Mouse (Mus musculus): Measurements from ENCODE around the gene Actl6b. TPM values are rescaled to one million over a fixed set of nuclear protein-coding genes. Genes with fewer than 3 reads are reported as not detected.
A peak's percentile ranks its signal among the peaks of the same experiment; 100 is the strongest.

The Actl6b gene
- polyA plus RNA-seq, 1 experiment from 2014 or later, result 0.70 TPM

GRCm38 (mm10) chr5:137532131-137532807 is 21.0 kb upstream of the Actl6b start:
- DNase-seq (ENCODE audit: low spot score), result no peak
- Histone ChIP-seq H3K36me3 (ENCODE audit: control insufficient read depth, insufficient read depth, low read length) (peaks cover 26% of the 10 kb centered on the region), H3K9ac (ENCODE audit: low read depth, low read length) (peak overlapping the region; percentile 93), H3K9me3 (ENCODE audit: control insufficient read depth, low read length) (no peaks in the 10 kb centered on the region), H3K27me3 (replicated peaks; ENCODE audit: control insufficient read depth, insufficient read depth, low read length) (no peaks in the 10 kb centered on the region), H3K4me3 (ENCODE audit: low read depth, low read length) (peak overlapping the region; percentile 84), H3K27ac (ENCODE audit: low read depth, low read length) (peak overlapping the region; percentile 84), H3K4me1 (replicated peaks; ENCODE audit: control insufficient read depth, insufficient read depth, low read length) (peaks cover 20% of the 10 kb centered on the region), H3K4me2 (peak overlapping the region; percentile 100)
- no peak for ATAC-seq (replicated peaks; ENCODE audit: low FRiP score)
- WGBS, result under 1% methylated on average over 19 of the region's 19 CpGs

DNA sequence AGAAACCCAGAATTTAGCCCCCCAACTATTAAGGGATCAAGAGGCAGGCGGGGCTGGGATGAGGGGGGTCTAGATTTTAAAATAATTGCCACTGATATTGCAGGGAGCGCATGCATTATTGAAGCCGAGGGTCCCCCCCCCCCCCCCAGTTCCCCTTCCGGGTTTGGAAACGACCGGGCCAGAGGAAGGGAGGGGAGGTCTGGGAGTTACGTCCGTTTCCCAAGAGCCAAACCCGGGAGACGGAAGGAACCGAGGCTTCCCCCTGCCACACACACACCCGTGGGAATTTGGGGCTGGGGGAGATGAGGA is 20.6 kb upstream of the Actl6b start:
- no peak for DNase-seq (ENCODE audit: low spot score)
- peak; percentile 40 for ATAC-seq (replicated peaks; ENCODE audit: low FRiP score)
- H3K4me2 ChIP-seq, result peak overlapping the region; percentile 100
- peaks cover 22% of the 10 kb centered on the region for H3K36me3 ChIP-seq (ENCODE audit: control insufficient read depth, insufficient read depth, low read length)
- peak overlapping the region; percentile 84 for H3K4me3 ChIP-seq (ENCODE audit: low read depth, low read length)
- no peaks in the 10 kb centered on the region for H3K27me3 ChIP-seq (replicated peaks; ENCODE audit: control insufficient read depth, insufficient read depth, low read length)
- H3K9me3 ChIP-seq (ENCODE audit: control insufficient read depth, low read length), result no peaks in the 10 kb centered on the region
- peaks cover 18% of the 10 kb centered on the region for H3K4me1 ChIP-seq (replicated peaks; ENCODE audit: control insufficient read depth, insufficient read depth, low read length)
- WGBS, result 0% methylated on average over 10 of the region's 12 CpGs
- H3K9ac ChIP-seq (ENCODE audit: low read depth, low read length), result peak overlapping the region; percentile 93
- H3K27ac ChIP-seq (ENCODE audit: low read depth, low read length), result peak overlapping the region; percentile 84

- H3K9ac ChIP-seq (ENCODE audit: low read depth, low read length), result peak within 1 kb of the TSS; percentile 93
- H3K9me3 ChIP-seq (ENCODE audit: control insufficient read depth, low read length), result no peaks in the 10 kb centered on the region
- ATAC-seq (replicated peaks; ENCODE audit: low FRiP score) (peak; percentile 82), DNase-seq (ENCODE audit: low spot score) (peak; percentile 97)
- H3K4me2 ChIP-seq, result peak within 1 kb of the TSS; percentile 100
- peaks cover 17% of the 10 kb centered on the region for H3K36me3 ChIP-seq (ENCODE audit: control insufficient read depth, insufficient read depth, low read length)
- peak within 1 kb of the TSS; percentile 84 for H3K4me3 ChIP-seq (ENCODE audit: low read depth, low read length)
- peaks cover 16% of the 10 kb centered on the region for H3K4me1 ChIP-seq (replicated peaks; ENCODE audit: control insufficient read depth, insufficient read depth, low read length)
- peak within 1 kb of the TSS; percentile 84 for H3K27ac ChIP-seq (ENCODE audit: low read depth, low read length)
- WGBS, result under 1% methylated on average over 40 of the region's 40 CpGs
- no peaks in the 10 kb centered on the region for H3K27me3 ChIP-seq (replicated peaks; ENCODE audit: control insufficient read depth, insufficient read depth, low read length)
These were observed 20.0 kb upstream of the Actl6b start, which contains the start of the genes Epo and Gnb2 for GRCm38 (mm10) chr5:137533117-137533827. Gene Epo (minus strand): TSS chr5:137533242. Gene Gnb2 (minus strand): TSS chr5:137533510.

GRCm38 (mm10) chr5:137534762-137535161 is 18.6 kb upstream of the Actl6b start:
- no peak for ATAC-seq (replicated peaks; ENCODE audit: low FRiP score)
- H3K9ac ChIP-seq (ENCODE audit: low read depth, low read length), result no peak overlapping the region
- WGBS, result 92% methylated on average over 3 of the region's 3 CpGs
- H3K9me3 ChIP-seq (ENCODE audit: control insufficient read depth, low read length), result no peaks in the 10 kb centered on the region
- H3K4me2 ChIP-seq, result no peak overlapping the region; the same call in 1 of the 2 replicates
- peaks cover 2% of the 10 kb centered on the region; the same call in 1 of the 2 replicates for H3K36me3 ChIP-seq (ENCODE audit: control insufficient read depth, insufficient read depth, low read length)
- H3K27ac ChIP-seq (ENCODE audit: low read depth, low read length), result no peak overlapping the region
- no peak overlapping the region for H3K4me3 ChIP-seq (ENCODE audit: low read depth, low read length)
- no peak for DNase-seq (ENCODE audit: low spot score)
- H3K27me3 ChIP-seq (replicated peaks; ENCODE audit: control insufficient read depth, insufficient read depth, low read length), result no peaks in the 10 kb centered on the region
- peaks cover 16% of the 10 kb centered on the region for H3K4me1 ChIP-seq (replicated peaks; ENCODE audit: control insufficient read depth, insufficient read depth, low read length)

DNA sequence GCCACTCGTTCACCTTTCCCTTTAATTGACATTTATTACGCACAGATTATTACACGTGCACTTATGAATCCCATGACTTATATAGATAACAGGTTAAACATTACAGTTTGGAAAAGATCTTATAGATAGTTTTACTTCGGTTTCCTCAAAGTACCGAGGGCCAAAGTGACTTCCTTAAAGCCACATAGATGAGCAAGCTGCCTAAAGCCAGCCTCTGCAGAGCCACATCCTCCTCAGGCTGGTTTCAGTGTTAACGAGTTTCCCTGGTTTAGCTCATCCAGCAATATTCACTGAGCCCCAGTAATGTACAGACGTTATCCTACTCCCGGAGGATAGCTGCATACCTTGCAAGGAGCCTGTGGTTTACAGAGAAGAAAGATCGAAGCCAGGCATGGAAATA is 18.0 kb upstream of the Actl6b start:
- Histone ChIP-seq H3K27me3 (replicated peaks; ENCODE audit: control insufficient read depth, insufficient read depth, low read length) (no peaks in the 10 kb centered on the region), H3K4me2 (no peak overlapping the region), H3K27ac (ENCODE audit: low read depth, low read length) (no peak overlapping the region), H3K4me1 (replicated peaks; ENCODE audit: control insufficient read depth, insufficient read depth, low read length) (peaks cover 15% of the 10 kb centered on the region), H3K9me3 (ENCODE audit: control insufficient read depth, low read length) (no peaks in the 10 kb centered on the region), H3K9ac (ENCODE audit: low read depth, low read length) (no peak overlapping the region), H3K36me3 (ENCODE audit: control insufficient read depth, insufficient read depth, low read length) (peaks cover 2% of the 10 kb centered on the region; the same call in 1 of the 2 replicates), H3K4me3 (ENCODE audit: low read depth, low read length) (no peak overlapping the region)
- whole genome bisulfite sequencing, result 73% methylated on average over 9 of the region's 9 CpGs
- ATAC-seq (replicated peaks; ENCODE audit: low FRiP score) (no peak), DNase-seq (ENCODE audit: low spot score) (no peak)

DNA sequence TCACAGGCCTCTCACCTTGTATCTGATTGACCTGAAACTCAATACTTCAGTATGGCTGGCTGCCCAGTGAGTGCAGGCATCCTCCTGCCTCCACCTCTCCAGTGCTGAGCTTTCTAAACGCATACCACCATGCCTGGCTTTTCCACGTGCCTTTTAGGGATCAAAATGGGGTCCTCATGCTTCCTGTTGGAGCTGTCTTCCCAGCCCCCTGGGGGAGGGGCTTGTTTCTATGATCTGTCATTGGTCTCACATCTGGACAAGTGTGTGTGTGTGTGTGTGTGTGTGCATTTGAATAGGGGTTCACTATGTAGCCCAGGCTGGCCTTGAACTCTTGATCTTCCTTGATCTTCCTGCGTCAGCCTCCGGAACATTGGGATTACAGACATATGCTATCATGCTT is 15.9 kb upstream of the Actl6b start:
- no peak for DNase-seq (ENCODE audit: low spot score)
- H3K9me3 ChIP-seq (ENCODE audit: control insufficient read depth, low read length), result no peaks in the 10 kb centered on the region
- H3K36me3 ChIP-seq (ENCODE audit: control insufficient read depth, insufficient read depth, low read length), result no peaks in the 10 kb centered on the region
- no peaks in the 10 kb centered on the region for H3K27me3 ChIP-seq (replicated peaks; ENCODE audit: control insufficient read depth, insufficient read depth, low read length)
- WGBS, result 58% methylated on average over 4 of the region's 4 CpGs
- peaks cover 5% of the 10 kb centered on the region; the same call in 1 of the 2 replicates for H3K4me1 ChIP-seq (replicated peaks; ENCODE audit: control insufficient read depth, insufficient read depth, low read length)
- no peak overlapping the region for H3K9ac ChIP-seq (ENCODE audit: low read depth, low read length)
- no peak overlapping the region for H3K27ac ChIP-seq (ENCODE audit: low read depth, low read length)
- H3K4me2 ChIP-seq, result no peak overlapping the region
- no peak for ATAC-seq (replicated peaks; ENCODE audit: low FRiP score)
- no peak overlapping the region for H3K4me3 ChIP-seq (ENCODE audit: low read depth, low read length)

DNA sequence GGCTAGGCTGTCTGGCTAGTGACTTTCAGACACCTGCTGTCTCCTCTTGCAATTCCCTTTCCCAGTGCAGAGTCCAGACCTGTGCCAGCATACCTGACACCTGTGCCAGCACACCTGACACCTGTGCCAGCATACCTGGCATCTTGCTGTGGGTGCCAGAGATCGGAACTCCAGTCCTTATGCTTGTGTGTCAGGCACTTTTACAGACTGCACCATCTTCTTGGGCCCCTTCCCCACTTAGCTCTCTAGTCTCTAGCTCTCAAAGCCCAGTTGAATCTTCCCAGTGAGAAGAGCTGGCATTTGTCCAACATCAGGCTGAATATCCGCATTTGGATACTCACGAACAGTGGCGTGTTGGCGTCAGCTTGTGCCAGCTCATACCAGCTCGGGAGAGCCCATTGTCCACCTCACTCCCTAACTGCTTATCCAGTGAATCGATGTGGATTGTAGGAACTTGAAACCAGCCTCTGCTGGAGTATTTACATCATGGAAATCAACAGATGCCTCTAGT is 14.0 kb upstream of the Actl6b start:
- ATAC-seq (replicated peaks; ENCODE audit: low FRiP score) (no peak), DNase-seq (ENCODE audit: low spot score) (no peak)
- H3K36me3 ChIP-seq (ENCODE audit: control insufficient read depth, insufficient read depth, low read length), result no peaks in the 10 kb centered on the region
- no peak overlapping the region for H3K4me3 ChIP-seq (ENCODE audit: low read depth, low read length)
- 76% methylated on average over 7 of the region's 7 CpGs for WGBS
- no peak overlapping the region for H3K9ac ChIP-seq (ENCODE audit: low read depth, low read length)
- H3K4me2 ChIP-seq, result no peak overlapping the region
- no peaks in the 10 kb centered on the region for H3K4me1 ChIP-seq (replicated peaks; ENCODE audit: control insufficient read depth, insufficient read depth, low read length)
- H3K27me3 ChIP-seq (replicated peaks; ENCODE audit: control insufficient read depth, insufficient read depth, low read length), result no peaks in the 10 kb centered on the region
- H3K27ac ChIP-seq (ENCODE audit: low read depth, low read length), result no peak overlapping the region
- H3K9me3 ChIP-seq (ENCODE audit: control insufficient read depth, low read length), result no peaks in the 10 kb centered on the region

DNA sequence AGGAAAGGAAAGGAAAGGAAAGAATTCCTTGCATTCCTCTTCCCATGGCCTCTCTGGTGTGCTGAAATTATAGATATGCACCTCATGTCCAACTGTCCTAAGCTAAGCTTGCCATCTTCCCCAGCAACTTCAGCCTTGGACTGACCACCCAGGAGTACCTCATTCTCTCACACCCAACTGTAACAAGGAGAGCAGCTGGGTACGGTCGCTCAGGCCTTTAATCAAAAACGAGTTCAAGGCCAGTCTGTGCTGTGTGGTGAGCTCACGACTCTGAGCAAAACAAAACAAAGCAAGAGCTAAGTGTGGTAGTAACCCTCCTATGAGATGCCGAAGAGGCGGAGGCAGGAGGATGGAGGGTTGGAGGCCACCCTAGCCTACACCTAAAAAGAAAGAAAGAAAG is 12.3 kb upstream of the Actl6b start:
- Histone ChIP-seq H3K9ac (ENCODE audit: low read depth, low read length) (no peak overlapping the region), H3K4me3 (ENCODE audit: low read depth, low read length) (no peak overlapping the region), H3K27me3 (replicated peaks; ENCODE audit: control insufficient read depth, insufficient read depth, low read length) (no peaks in the 10 kb centered on the region), H3K4me2 (no peak overlapping the region), H3K36me3 (ENCODE audit: control insufficient read depth, insufficient read depth, low read length) (no peaks in the 10 kb centered on the region), H3K27ac (ENCODE audit: low read depth, low read length) (no peak overlapping the region), H3K9me3 (ENCODE audit: control insufficient read depth, low read length) (no peaks in the 10 kb centered on the region), H3K4me1 (replicated peaks; ENCODE audit: control insufficient read depth, insufficient read depth, low read length) (no peaks in the 10 kb centered on the region)
- 71% methylated on average over 6 of the region's 6 CpGs for WGBS
- ATAC-seq (replicated peaks; ENCODE audit: low FRiP score), result no peak
- DNase-seq (ENCODE audit: low spot score), result no peak

Measured in liver, embryonic 11.5 days (tissue).